In the genomic region with DNA sequence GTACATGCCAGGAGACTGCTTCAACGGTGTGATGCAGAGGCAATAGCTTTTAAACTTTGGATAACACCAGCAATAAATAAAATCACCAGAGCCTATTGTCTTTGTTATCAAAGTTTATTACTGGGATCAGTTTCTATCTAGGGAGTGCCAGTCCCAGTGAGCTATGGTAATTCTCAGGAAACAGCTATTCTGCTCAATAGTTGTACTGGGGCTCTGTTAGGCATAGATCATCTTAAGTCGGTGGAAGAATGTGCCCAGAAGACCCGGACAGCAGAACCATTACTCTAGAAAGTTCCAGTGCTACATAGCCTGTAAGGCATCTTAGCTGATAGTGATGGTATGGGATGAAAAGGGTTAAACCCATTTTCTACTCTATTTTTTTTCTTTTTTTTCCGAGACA, we compare ENCODE assay signal across 22 mouse cellular contexts.
"Had no signal": no experiment of that assay in that cellular context is flagged by ENCODE, and none has a peak within 500 bp of the region (broad histone marks: within the 10 kb centered on the region; RNA-seq: fewer than 3 reads in every experiment).

No protein-coding gene starts in this region.

- H3K27me3 ChIP-seq: heart, embryonic 13.5 days; heart, embryonic 15.5 days; hindbrain, embryonic 13.5 days; hindbrain, embryonic 15.5 days; limb, embryonic 12.5 days had no signal

- H3K9me3 ChIP-seq: heart, embryonic 13.5 days; heart, embryonic 15.5 days; hindbrain, embryonic 13.5 days; hindbrain, embryonic 15.5 days; limb, embryonic 12.5 days had no signal

- H3K4me2 ChIP-seq: heart, embryonic 11.5 days; heart, embryonic 13.5 days; heart, embryonic 15.5 days; hindbrain, embryonic 13.5 days; hindbrain, embryonic 15.5 days; limb, embryonic 12.5 days; liver, embryonic 11.5 days had no signal

- H3K9ac ChIP-seq: forebrain, postnatal 0 days; heart, embryonic 13.5 days; heart, embryonic 15.5 days; hindbrain, embryonic 13.5 days; hindbrain, embryonic 15.5 days; limb, embryonic 12.5 days had no signal

- ATAC-seq: forebrain, postnatal 0 days; hindbrain, postnatal 0 days had no signal

- H3K4me3 ChIP-seq: heart, adult 2 months; heart, embryonic 13.5 days; heart, embryonic 15.5 days; hindbrain, embryonic 13.5 days; hindbrain, embryonic 15.5 days; layer of hippocampus, adult 2 months; left cerebral cortex, adult 2 months; limb, embryonic 12.5 days had no signal

- H3K4me1 ChIP-seq: heart, embryonic 13.5 days; heart, embryonic 15.5 days; hindbrain, embryonic 15.5 days; limb, embryonic 12.5 days had no signal

- H3K27ac ChIP-seq: heart, adult 2 months; heart, embryonic 13.5 days; heart, embryonic 15.5 days; hindbrain, embryonic 13.5 days; hindbrain, embryonic 15.5 days; hindbrain, postnatal 0 days; layer of hippocampus, adult 2 months; left cerebral cortex, adult 2 months; limb, embryonic 12.5 days had no signal

- DNase-seq: forebrain, postnatal 0 days; gastrocnemius, postnatal 14 days; gastrocnemius, postnatal 36 days; heart, adult 2 months; heart, postnatal 14 days; heart, postnatal 36 days; kidney, adult 18-20 months; kidney, adult 8-10 months; kidney, postnatal 10 days; kidney, postnatal 25 days; kidney, postnatal 4 days; liver had no signal
